Mouse (Mus musculus): ENCODE measurements around the gene Mroh2a.
A peak's percentile ranks its signal among the peaks of the same experiment; 100 is the strongest.

Mroh2a gene

GRCm38 (mm10) chr1:88291409-88292005 lies 64.7 kb downstream of the Mroh2a start:
- no peak for DNase-seq (ENCODE audit: low read depth, low spot score)

- DNase-seq (ENCODE audit: low read depth, low spot score) = no peak
These were observed 65.3 kb downstream of the Mroh2a start for GRCm38 (mm10) chr1:88292057-88292456.

- no peak for DNase-seq (ENCODE audit: low read depth, low spot score)
These were observed 67.9 kb downstream of the Mroh2a start for GRCm38 (mm10) chr1:88294650-88295049.

- no peak for DNase-seq (ENCODE audit: low read depth, low spot score)
These were observed 69.6 kb downstream of the Mroh2a start for GRCm38 (mm10) chr1:88296171-88296920.

- DNase-seq (ENCODE audit: low read depth, low spot score) = no peak
These were observed 70.9 kb downstream of the Mroh2a start for GRCm38 (mm10) chr1:88297480-88298258.

GRCm38 (mm10) chr1:88298686-88299528 lies 72.1 kb downstream of the Mroh2a start:
- DNase-seq (ENCODE audit: low read depth, low spot score) = no peak

GRCm38 (mm10) chr1:88299529-88299945 lies 72.8 kb downstream of the Mroh2a start:
- no peak for DNase-seq (ENCODE audit: low read depth, low spot score)

- DNase-seq (ENCODE audit: low read depth, low spot score) = no peak
These were observed 73.7 kb downstream of the Mroh2a start for GRCm38 (mm10) chr1:88300301-88301050.

- peak; percentile 64 for DNase-seq (ENCODE audit: low read depth, low spot score)
These were observed 74.6 kb downstream of the Mroh2a start for GRCm38 (mm10) chr1:88301121-88302014.

GRCm38 (mm10) chr1:88302057-88302740 lies 75.4 kb downstream of the Mroh2a start:
- DNase-seq (ENCODE audit: low read depth, low spot score) = no peak

- no peak for DNase-seq (ENCODE audit: low read depth, low spot score)
These were observed 77.0 kb downstream of the Mroh2a start for GRCm38 (mm10) chr1:88303762-88304161.

- DNase-seq (ENCODE audit: low read depth, low spot score) = no peak
These were observed 77.6 kb downstream of the Mroh2a start for GRCm38 (mm10) chr1:88304261-88304985.

- DNase-seq (ENCODE audit: low read depth, low spot score) = no peak
These were observed 78.4 kb downstream of the Mroh2a start for GRCm38 (mm10) chr1:88305018-88305795.

- DNase-seq (ENCODE audit: low read depth, low spot score) = no peak
These were observed 79.8 kb downstream of the Mroh2a start for GRCm38 (mm10) chr1:88306543-88306942.

GRCm38 (mm10) chr1:88307180-88307579 lies 80.4 kb downstream of the Mroh2a start:
- DNase-seq (ENCODE audit: low read depth, low spot score) = no peak

- no peak for DNase-seq (ENCODE audit: low read depth, low spot score)
These were observed 82.2 kb downstream of the Mroh2a start for GRCm38 (mm10) chr1:88309020-88309419.

- DNase-seq (ENCODE audit: low read depth, low spot score) = no peak
These were observed 83.1 kb downstream of the Mroh2a start for GRCm38 (mm10) chr1:88309905-88310304.

GRCm38 (mm10) chr1:88310349-88310748 lies 83.6 kb downstream of the Mroh2a start:
- no peak for DNase-seq (ENCODE audit: low read depth, low spot score)
